Mouse (Mus musculus): ENCODE data around the gene Ubap2.

GRCm38 (mm10) chr4:41275927-41276326 lies 983 bp upstream of the Ubap2 start:
- TF ChIP-seq TAL1 (IDR thresholded peaks at IDR 0.05; ENCODE audit: low read length) (no peak), TBP (IDR thresholded peaks at IDR 0.05; ENCODE audit: low read depth, low read length) (no peak; the same call in 1 of the 2 replicates)

All from MEL (cell line).